Mouse (Mus musculus) C2C12 (cell line): Measurements from ENCODE around the gene Cacna1a.

ENCODE experiments used
- CTCF ChIP-seq: IDR thresholded peaks from one replicate; pipeline ENCODE4 v1.5.1; 2011; ENCODE audit not compliant: control insufficient read depth, insufficient read depth, insufficient read length
- MAX ChIP-seq: IDR thresholded peaks from one replicate; pipeline ENCODE4 v1.6.1; 2011; ENCODE audit warnings: mild to moderate bottlenecking, control low read depth
- MYOD1 ChIP-seq: IDR thresholded peaks from one replicate; pipeline ENCODE4 v1.6.1; 2011; ENCODE audit warnings: low read depth; ENCODE audit not compliant: control insufficient read depth, insufficient read length
- USF1 ChIP-seq: IDR thresholded peaks from one replicate; pipeline ENCODE4 v1.6.1; 2011; ENCODE audit warnings: low read depth, mild to moderate bottlenecking, control low read depth, moderate library complexity

DNA sequence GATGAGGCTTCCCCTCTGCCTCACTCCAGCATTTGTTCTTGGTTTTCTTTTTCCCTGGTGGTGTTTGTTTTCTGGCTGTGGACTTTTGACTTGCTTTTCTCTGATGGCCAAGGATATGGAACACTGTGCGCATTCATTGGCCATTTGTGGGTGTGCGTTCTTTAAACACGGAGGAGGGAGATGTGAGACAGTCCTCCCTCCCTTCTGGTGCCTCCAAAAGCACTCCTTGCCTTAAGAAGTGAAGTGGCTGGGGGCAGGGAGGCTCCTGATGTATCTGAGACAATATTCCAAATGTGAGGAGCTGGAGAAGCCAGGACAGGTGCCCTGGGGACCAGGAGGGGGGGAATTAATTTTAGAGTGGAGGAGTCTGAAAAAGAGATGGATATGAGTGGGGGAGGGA lies 89.1 kb downstream of the Cacna1a start:
- TF ChIP-seq CTCF (no peak), MAX (no peak), USF1 (no peak), MYOD1 (no peak)
